Mouse (Mus musculus) spleen, adult 2 months (tissue): ENCODE data around the gene Kifc3.

Experiments used
- CTCF ChIP-seq: fragments of 200-500 bp; IDR thresholded peaks from 2 replicates; pipeline ENCODE4 v1.5.1; 2011; ENCODE audit warnings: mild to moderate bottlenecking, inconsistent platforms; ENCODE audit not compliant: insufficient read depth, insufficient read length, insufficient replicate concordance; ENCODE audit errors: extremely low read depth
- POLR2A ChIP-seq: fragments of 200-500 bp; IDR thresholded peaks from 2 replicates; pipeline ENCODE4 v1.6.1; 2011; ENCODE audit warnings: low read depth, low read length, inconsistent platforms

DNA sequence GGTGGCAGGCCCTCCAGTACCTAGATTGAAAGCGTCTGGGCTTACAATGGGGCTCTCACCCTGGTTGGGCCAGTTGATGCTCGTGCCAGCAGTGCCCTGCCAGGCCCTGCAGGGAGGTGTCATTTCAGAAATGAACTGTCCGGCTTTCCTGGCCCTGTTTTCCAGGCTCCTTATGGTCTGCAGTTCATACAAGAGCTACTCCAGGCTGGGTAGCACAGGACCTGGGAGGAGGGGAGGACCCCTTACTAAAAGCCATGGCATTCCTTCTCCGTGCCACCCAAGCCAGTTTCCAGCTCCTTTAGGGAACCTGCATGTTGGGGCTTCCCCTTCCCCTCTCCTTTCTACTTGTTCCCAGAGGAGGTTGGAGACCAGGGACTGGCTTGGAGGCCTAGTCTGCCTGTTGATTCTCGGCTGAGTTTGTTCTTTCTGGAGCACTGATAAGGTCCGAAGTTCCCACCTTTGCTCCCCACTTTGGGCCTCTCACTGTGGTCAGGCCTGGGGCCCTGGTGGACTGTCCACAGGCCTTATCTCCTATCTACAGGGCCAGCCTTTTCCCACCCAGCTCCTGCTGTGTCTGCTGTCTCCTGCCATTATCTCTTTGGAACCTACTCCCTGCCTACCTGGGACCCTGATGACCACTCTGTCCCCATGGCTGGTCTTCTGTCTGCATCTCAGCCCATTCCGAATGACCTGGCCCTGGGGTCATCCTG is 117.0 kb downstream of the Kifc3 start:
- TF ChIP-seq POLR2A = no peak
- no peak for TF ChIP-seq CTCF
